Mouse (Mus musculus) thymus, adult 2 months (tissue): Measurements from ENCODE around the gene Dhdds. TPM values are rescaled to one million over a fixed set of nuclear protein-coding genes. Genes with fewer than 3 reads are reported as not detected.

ENCODE experiments used
- DNase-seq: peaks from one replicate; pipeline ENCODE4 v3.0.0; 2021
- H3K27ac ChIP-seq: fragments of 200-500 bp; 2 replicates; pipeline ENCODE4 v1.5.1; 2012; ENCODE audit warnings: low read length, control low read depth; ENCODE audit not compliant: control insufficient read depth, insufficient read depth
- H3K27me3 ChIP-seq: fragments of 200-500 bp; 2 replicates; pipeline ENCODE4 v1.6.1; 2012; ENCODE audit warnings: mild to moderate bottlenecking, low read length, moderate library complexity, mixed read lengths; ENCODE audit not compliant: control insufficient read depth, insufficient read depth
- H3K36me3 ChIP-seq: fragments of 200-500 bp; 2 replicates; pipeline ENCODE4 v1.6.1; 2012; ENCODE audit warnings: mild to moderate bottlenecking, low read length, moderate library complexity; ENCODE audit not compliant: control insufficient read depth, insufficient read depth
- H3K4me1 ChIP-seq: fragments of 200-500 bp; replicated peaks from 2 replicates; pipeline ENCODE4 v1.6.1; 2012; ENCODE audit warnings: low read length; ENCODE audit not compliant: control insufficient read depth, insufficient read depth
- H3K4me3 ChIP-seq: fragments of 200-500 bp; 2 replicates; pipeline ENCODE4 v1.5.1; 2012; ENCODE audit warnings: mild to moderate bottlenecking, low read length, control low read depth, moderate library complexity; ENCODE audit not compliant: control insufficient read depth, insufficient read depth
- CTCF ChIP-seq: fragments of 200-500 bp; IDR thresholded peaks from 2 replicates; pipeline ENCODE4 v1.5.1; 2012; ENCODE audit warnings: mild to moderate bottlenecking, control low read depth, low read length, moderate library complexity, borderline replicate concordance; ENCODE audit not compliant: control insufficient read depth, poor library complexity, insufficient read depth; ENCODE audit errors: extremely low read depth
- POLR2A ChIP-seq: fragments of 200-500 bp; IDR thresholded peaks from 2 replicates; pipeline ENCODE4 v1.6.1; 2012; ENCODE audit warnings: mild to moderate bottlenecking, low read length, control low read depth, moderate library complexity; ENCODE audit not compliant: control insufficient read depth, poor library complexity, insufficient read depth; ENCODE audit errors: extremely low read depth
- WGBS: fragments of 180-500 bp; shearing (Covaris S2); methylation state at CpG from one replicate; pipeline ENCODE4 v1.1.7; 2018; 5-methylcytosine and 5-hydroxymethylcytosine counted together
- polyA plus RNA-seq: library from polyadenylated mRNA; depleted of rRNA; stranded (reverse); fragments of >200 nt; gene quantifications from 2 replicates; pipeline ENCODE4 v1.2.3, GENCODE M21; 2012

Gene Dhdds
- polyA plus RNA-seq, 1 experiment, result 32.1 TPM

DNA sequence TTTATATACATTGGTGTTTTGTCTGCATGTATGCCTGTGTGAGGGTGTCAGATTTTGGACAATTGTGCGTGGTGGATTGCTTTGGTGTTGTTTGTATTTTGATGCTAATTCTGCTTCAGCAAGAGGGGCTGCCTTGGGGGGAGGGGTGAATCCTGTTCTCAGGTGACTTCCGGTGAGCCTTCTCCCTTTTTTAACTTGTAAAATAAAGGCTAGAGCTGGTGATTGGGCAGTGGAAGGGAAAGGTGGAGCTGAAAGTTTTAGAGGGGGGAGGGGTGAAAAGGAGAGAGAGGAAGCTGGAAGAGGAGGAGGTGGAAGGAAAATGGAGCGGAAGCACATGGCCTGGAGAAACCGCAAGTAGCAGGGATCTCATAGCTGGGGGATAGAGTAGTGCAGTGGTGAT is 44.4 kb downstream of the Dhdds start:
- no peak for DNase-seq
- 93% methylated on average over 4 of the region's 4 CpGs for WGBS
- no peaks in the 10 kb centered on the region for H3K36me3 ChIP-seq
- no peaks in the 10 kb centered on the region for H3K4me1 ChIP-seq
- no peak overlapping the region for H3K4me3 ChIP-seq
- TF ChIP-seq POLR2A, result no peak
- no peak for TF ChIP-seq CTCF
- no peaks in the 10 kb centered on the region for H3K27me3 ChIP-seq
- H3K27ac ChIP-seq, result no peak overlapping the region

DNA sequence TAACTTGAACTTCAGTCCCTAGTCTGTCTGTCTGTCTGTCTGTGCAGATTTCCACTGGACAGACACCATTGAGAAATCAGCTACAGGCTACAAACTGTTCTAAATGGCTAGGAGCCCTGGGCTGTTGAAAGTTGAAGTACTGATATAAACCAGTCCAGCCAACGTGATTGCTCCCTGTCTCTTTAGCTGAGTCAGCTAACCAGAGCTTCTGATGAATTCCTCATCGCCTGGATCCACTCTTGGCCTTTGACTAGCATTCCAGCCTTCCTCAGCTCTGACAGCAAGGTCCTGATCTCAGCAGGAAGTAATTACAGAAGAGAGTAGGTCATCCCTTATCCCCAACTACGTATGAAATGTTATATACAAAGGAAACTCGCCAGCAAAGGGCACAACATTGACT is 54.0 kb downstream of the Dhdds start:
- no peak for DNase-seq
- no peak overlapping the region for H3K4me3 ChIP-seq
- no peaks in the 10 kb centered on the region for H3K36me3 ChIP-seq
- H3K27me3 ChIP-seq, result no peaks in the 10 kb centered on the region
- no peak overlapping the region for H3K27ac ChIP-seq
- H3K4me1 ChIP-seq, result no peaks in the 10 kb centered on the region
- TF ChIP-seq POLR2A (no peak), CTCF (no peak)
- 81% methylated on average over 4 of the region's 4 CpGs for WGBS

DNA sequence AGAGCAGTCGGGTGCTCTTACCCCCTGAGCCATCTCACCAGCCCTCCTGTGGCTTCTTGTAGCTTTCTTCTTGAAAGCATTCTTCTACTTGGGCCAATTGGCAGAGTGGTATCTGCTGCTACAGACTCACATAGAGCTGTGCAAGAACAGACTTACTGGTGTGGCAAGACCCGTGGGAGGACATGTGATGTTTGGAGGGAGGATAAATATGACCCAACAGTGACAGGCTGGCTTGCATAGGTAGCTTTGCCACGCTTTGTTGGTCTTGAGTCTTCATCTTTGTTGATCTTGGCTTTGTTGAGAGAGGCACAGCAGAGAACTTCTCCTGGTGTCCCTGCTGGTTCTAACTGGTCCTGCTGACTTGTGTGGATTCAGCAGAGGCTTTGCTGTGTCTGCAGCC is 56.9 kb downstream of the Dhdds start:
- TF ChIP-seq POLR2A, result no peak
- TF ChIP-seq CTCF, result no peak
- H3K27ac ChIP-seq, result no peak overlapping the region
- WGBS, result 86% methylated on average over 3 of the region's 3 CpGs
- no peaks in the 10 kb centered on the region for H3K4me1 ChIP-seq
- no peaks in the 10 kb centered on the region for H3K27me3 ChIP-seq
- no peak for DNase-seq
- H3K36me3 ChIP-seq, result no peaks in the 10 kb centered on the region
- no peak overlapping the region for H3K4me3 ChIP-seq

DNA sequence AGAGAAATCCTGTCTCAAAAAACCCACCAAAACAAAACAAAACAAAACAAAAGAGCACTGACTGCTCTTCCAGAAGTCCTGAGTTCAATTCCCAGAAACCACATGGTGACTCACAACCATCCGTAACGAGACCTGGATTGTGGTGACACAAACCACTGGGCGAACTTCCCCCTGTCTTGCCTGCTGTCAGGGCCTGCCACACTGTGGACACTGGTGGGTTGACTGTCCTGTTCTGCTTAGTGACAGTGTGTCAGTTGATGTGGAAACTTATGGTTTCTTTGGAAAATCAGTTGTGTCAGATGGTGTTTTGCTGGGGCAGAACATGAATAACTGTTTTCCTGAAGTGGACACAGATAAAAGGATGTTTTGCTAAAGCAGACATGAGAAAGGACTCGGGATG is 58.0 kb downstream of the Dhdds start:
- H3K36me3 ChIP-seq, result no peaks in the 10 kb centered on the region
- H3K4me1 ChIP-seq, result no peaks in the 10 kb centered on the region
- WGBS, result 91% methylated on average over 4 of the region's 4 CpGs

DNA sequence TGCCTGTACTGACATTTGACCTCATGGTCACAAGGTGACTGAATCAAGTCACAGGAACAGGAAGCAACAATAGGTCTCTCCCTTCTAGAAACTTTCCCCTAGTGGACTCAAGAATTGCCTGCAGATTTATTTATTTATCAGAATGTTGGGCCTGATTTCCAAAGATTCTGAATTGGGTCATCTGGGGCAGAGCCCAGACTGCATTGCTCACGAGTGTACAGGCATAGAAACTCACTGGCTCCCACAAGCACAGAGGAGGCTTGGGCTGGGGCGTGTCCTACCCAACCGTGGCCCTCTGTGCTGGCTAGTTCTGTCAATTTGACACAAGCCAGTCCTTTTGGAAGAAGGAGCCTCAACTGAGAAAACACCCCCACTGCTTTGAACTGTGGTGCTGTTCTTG is 59.1 kb downstream of the Dhdds start:
- no peak for DNase-seq
- Histone ChIP-seq H3K27me3 (no peaks in the 10 kb centered on the region), H3K27ac (no peak overlapping the region), H3K4me3 (no peak overlapping the region), H3K36me3 (no peaks in the 10 kb centered on the region), H3K4me1 (no peaks in the 10 kb centered on the region)
- TF ChIP-seq POLR2A (no peak), CTCF (no peak)
- 83% methylated on average over 3 of the region's 3 CpGs for WGBS

More for the DNA sequence above, 58.0 kb downstream of the Dhdds start:
- Histone ChIP-seq H3K4me3 (no peak overlapping the region), H3K27me3 (no peaks in the 10 kb centered on the region), H3K27ac (no peak overlapping the region)
- TF ChIP-seq POLR2A (no peak), CTCF (no peak)
- no peak for DNase-seq

DNA sequence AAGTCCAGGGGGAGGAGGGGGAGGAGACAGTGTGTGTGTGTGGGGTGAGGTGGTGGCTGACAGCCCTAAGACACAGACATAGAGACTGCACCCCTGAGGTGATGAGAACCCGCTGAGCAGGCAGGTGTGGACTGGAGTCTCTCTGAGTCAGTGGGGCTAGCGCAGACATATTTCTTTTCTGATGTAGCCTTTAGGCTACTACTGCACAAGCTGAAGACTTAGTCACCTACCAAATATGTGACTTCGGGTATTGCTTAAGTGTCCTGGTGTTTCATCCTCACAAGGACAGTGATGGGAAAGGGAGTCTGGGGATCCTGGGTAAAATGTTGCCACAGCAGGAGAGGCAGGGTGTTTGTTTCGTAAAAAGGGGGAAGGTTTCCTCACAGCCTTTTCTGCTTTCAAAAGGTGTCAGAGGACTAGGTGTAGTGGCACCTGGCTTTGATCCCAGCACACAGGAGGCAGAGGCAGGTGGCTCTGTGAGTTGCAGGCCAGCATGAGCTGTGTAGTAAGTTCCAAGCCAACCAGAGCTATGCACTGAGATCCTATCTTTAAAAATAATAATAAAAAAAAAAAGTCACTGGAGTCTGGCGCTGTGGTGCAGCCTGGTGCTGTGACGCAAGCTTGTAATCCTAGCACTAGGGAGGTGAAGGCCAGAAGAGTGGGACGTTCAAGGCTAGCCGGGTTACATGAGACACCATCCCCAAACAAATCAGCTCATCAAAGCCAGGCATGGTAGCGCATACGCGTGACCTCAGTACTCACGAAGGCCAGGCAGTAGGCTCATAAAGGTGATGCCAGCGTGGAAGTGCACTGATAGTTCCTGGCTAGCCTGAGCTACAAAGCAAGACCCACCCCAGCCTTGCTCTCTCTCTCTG is 60.1 kb downstream of the Dhdds start:
- Histone ChIP-seq H3K27ac (no peak overlapping the region), H3K4me1 (no peaks in the 10 kb centered on the region), H3K27me3 (no peaks in the 10 kb centered on the region), H3K36me3 (no peaks in the 10 kb centered on the region), H3K4me3 (no peak overlapping the region)
- 93% methylated on average over 13 of the region's 13 CpGs for WGBS
- no peak for DNase-seq
- TF ChIP-seq CTCF (no peak), POLR2A (no peak)
